Mouse (Mus musculus) c-Kit-negative CD71-positive TER-119-positive erythroid progenitor cells, embryonic 14.5 days (primary cell): ENCODE data around the gene Tiprl.

Experiments used
- DNase-seq: peaks from one replicate; pipeline ENCODE4 v3.0.0-alpha.2; 2013; ENCODE audit warnings: low read depth, low spot score

Gene Tiprl

GRCm38 (mm10) chr1:165178075-165178474, 58.7 kb downstream of the Tiprl start:
- DNase-seq: no peak

DNA sequence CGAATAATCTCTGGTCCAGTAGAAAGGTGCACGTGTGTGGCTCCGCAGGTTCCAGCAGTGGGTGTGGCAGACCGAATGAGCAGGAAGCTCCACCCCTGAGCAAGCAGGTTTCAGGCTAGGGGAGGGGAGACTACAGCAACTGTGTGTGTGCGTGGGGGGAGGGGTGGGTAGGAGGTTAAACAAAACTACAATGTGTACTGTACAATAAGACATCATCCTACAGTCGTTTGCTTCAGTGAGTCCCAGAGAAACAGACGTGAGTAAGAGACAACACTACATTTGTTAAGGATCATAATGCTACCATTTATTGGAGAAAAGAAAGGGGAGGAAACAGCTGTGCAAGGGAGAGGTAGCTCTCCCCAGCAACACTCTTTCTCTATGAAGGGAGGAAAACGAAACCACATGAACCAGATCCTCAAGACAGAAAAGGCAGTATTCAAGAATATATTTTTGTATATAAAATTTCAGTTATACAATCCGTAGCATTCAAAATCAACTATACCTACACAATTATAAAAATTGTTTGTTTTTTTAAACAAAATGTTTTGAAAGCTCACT, 62.7 kb downstream of the Tiprl start:
- DNase-seq: no peak

GRCm38 (mm10) chr1:165171277-165171676, 65.5 kb downstream of the Tiprl start:
- DNase-seq: no peak

GRCm38 (mm10) chr1:165170157-165170556, 66.6 kb downstream of the Tiprl start:
- no peak for DNase-seq

DNA sequence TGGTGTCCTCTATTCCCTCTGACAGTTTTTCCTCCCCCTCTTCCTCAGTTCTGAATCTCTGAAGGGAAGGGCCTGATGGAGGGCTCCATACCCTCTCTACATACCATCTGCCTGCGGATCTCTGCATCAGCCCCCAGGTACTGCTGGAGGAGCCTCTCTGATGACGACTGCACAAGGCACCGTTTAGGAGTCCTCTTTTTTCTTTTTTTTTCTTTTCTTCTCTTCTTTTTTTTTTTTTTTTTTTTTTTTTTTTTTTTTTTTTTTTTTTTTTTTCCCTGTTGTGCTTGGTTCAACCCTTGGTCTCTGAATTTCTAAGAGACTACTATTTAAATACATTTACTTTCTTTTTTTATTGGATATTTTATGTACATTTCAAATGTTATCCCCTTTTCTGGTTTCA, 67.3 kb downstream of the Tiprl start:
- no peak for DNase-seq

DNA sequence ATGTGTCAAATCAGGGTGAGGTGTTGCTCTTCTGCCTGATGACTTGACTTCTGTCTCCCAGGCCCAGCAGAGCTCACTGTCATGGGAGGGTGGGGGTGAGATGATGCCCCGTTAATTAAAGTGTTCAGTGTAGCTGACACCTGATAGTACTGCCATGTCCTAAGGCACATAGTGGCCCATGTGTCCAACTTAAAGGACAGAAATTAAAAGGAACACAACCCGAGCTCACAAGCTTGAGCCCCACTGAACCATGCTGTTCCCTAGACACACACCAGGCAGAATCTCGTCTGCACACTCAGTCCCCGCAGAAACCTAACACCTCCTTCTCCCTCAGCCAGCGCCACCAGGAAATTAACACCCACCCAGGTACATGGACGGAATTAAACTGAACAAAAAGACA, 71.9 kb downstream of the Tiprl start:
- no peak for DNase-seq
